Mouse (Mus musculus): Measurements from ENCODE around the gene Hck.

DNA sequence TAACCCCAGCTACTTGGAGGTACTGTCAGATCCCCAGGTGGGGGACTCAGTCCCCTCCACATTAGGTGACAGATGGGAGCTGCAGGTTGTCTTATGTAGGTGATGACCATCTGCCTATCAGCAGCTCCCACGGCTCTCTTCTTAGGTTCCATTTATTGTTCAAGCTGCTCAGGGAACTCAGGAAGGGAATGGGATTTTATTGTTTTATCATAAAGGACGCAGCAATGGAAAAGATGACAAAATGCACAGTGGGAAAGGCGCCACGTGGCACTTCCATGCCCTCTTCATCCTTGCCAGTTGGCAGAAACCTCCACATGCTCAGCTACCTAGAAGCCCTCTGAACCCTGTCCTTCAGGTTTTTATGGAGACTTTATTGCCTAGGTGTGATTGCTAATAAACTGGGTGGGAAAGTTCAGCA, 44.8 kb downstream of the Hck start:
- TF ChIP-seq CHD2 (IDR thresholded peaks at IDR 0.05; ENCODE audit: low read depth, low read length) (no peak), ZC3H11A (IDR thresholded peaks at IDR 0.05; ENCODE audit: borderline replicate concordance, low read depth, low read length) (no peak)

All from ES-E14 (cell line).